Mouse (Mus musculus): Measurements from ENCODE around the gene Tubgcp3.

DNA sequence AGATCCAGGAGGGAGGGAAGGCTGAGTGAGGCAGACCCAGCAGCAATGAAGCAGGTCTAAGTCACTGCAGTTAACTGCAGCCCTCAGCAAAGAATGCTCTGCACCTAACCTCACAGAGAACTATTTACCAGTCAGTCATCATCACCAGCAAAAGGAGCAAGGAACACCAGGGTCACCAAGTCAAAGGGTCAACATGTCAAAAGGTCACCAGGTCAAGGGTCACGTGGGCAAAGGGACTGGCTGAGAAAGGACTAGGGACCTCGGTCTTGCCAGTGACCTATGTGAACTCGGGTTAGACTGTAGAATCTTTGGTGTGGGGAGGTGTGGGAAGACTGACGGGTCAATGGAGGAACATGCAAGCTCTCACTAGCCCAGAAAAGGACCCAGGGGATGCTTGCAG, 25.5 kb downstream of the Tubgcp3 start:
- no peak for TF ChIP-seq CTCF (IDR thresholded peaks at IDR 0.05; ENCODE audit: low read depth)
- TF ChIP-seq EP300 (IDR thresholded peaks at IDR 0.05; ENCODE audit: low read depth), result no peak

Data from heart, postnatal 0 days (tissue).